Mouse (Mus musculus) left cerebral cortex, adult 2 months (tissue): ENCODE results near the gene Draxin. TPM values are rescaled to one million over a fixed set of nuclear protein-coding genes. Genes with fewer than 3 reads are reported as not detected.
A peak's percentile ranks its signal among the peaks of the same experiment; 100 is the strongest.
"Not testable (repeated sequence)": the region's sequence is repeated elsewhere in the genome, so short reads cannot be mapped to it uniquely, and the experiment has no call there.

Source experiments
- DNase-seq, 2 experiments: peaks; one replicate each; pipeline ENCODE4 v3.0.0; 2021 to 2022; ENCODE audit warnings: low spot score in 2 of 2, mixed read lengths in 1 of 2; ENCODE audit errors: extremely low spot score in 1 of 2
- H3K27ac ChIP-seq: fragments of 200-600 bp; 2 replicates; pipeline ENCODE4 v1.8.1; 2022
- H3K4me3 ChIP-seq: fragments of 200-600 bp; 2 replicates; pipeline ENCODE4 v1.8.1; 2022
- CTCF ChIP-seq: fragments of 200-600 bp; IDR thresholded peaks from 2 replicates; pipeline ENCODE4 v1.8.1; 2022; ENCODE audit warnings: antibody characterized with exemption, mild to moderate bottlenecking, moderate library complexity
- intact Hi-C: fragments of 180-260 bp; cut with DNase I; formaldehyde crosslinking; loops from one replicate; pipeline ENCODE4 v1.15.1; 2025
- total RNA-seq, 2 experiments: library from RNA; stranded (reverse); gene quantifications; 2 replicates each; pipeline ENCODE4 v1.2.3; 2021

Gene Draxin
- total RNA-seq, 2 experiments from 2014 or later = 0.20 to 0.30 TPM

GRCm38 (mm10) chr4:148122694-148123066 is 7.8 kb downstream of the Draxin start:
- intact Hi-C loops = no loop called here
- TF ChIP-seq CTCF = no peak
- no peak overlapping the region for H3K27ac ChIP-seq
- DNase-seq = no peak
- no peak overlapping the region for H3K4me3 ChIP-seq

GRCm38 (mm10) chr4:148121982-148122693 is 8.4 kb downstream of the Draxin start:
- TF ChIP-seq CTCF = no peak
- H3K27ac ChIP-seq = no peak overlapping the region
- intact Hi-C loops = no loop called here
- no peak for DNase-seq
- H3K4me3 ChIP-seq = no peak overlapping the region

- Histone ChIP-seq H3K27ac (no peak overlapping the region), H3K4me3 (no peak overlapping the region)
- no peak for TF ChIP-seq CTCF
- intact Hi-C loops = no loop called here
- DNase-seq = no peak
Measured at GRCm38 (mm10) chr4:148121362-148121761, 9.1 kb downstream of the Draxin start.

- TF ChIP-seq CTCF = no peak
- H3K4me3 ChIP-seq = no peak overlapping the region
- no peak for DNase-seq
- H3K27ac ChIP-seq = no peak overlapping the region
- intact Hi-C loops = no loop called here
Measured at GRCm38 (mm10) chr4:148120555-148120954, 9.9 kb downstream of the Draxin start.

GRCm38 (mm10) chr4:148119578-148119977 is 10.9 kb downstream of the Draxin start:
- not testable (repeated sequence) for H3K27ac ChIP-seq, DNase-seq, H3K4me3 ChIP-seq
- intact Hi-C loops = loop anchor here (5.0 kb wide), 1 partner anchor 318 kb away; no protein-coding TSS in a partner anchor
- peak; percentile 11 for TF ChIP-seq CTCF

GRCm38 (mm10) chr4:148117392-148117791 is 13.1 kb downstream of the Draxin start:
- Histone ChIP-seq H3K4me3 (no peak overlapping the region), H3K27ac (no peak overlapping the region)
- intact Hi-C loops = loop anchor here (5.0 kb wide), 1 partner anchor 320 kb away; no protein-coding TSS in a partner anchor
- TF ChIP-seq CTCF = peak; percentile 35
- no peak for DNase-seq

GRCm38 (mm10) chr4:148116657-148117056 is 13.8 kb downstream of the Draxin start:
- TF ChIP-seq CTCF = peak; percentile 38
- intact Hi-C loops = loop anchor here (5.0 kb wide), 1 partner anchor 321 kb away; no protein-coding TSS in a partner anchor
- DNase-seq = no peak
- Histone ChIP-seq H3K27ac (no peak overlapping the region), H3K4me3 (no peak overlapping the region)

GRCm38 (mm10) chr4:148115467-148115866 is 15.0 kb downstream of the Draxin start:
- intact Hi-C loops = loop anchor here (5.0 kb wide), 1 partner anchor 322 kb away; no protein-coding TSS in a partner anchor
- no peak for DNase-seq
- H3K27ac ChIP-seq = no peak overlapping the region
- H3K4me3 ChIP-seq = no peak overlapping the region
- peak; percentile 47 for TF ChIP-seq CTCF

- no peak overlapping the region for H3K4me3 ChIP-seq
- peak; percentile 74 to 88 for DNase-seq
- H3K27ac ChIP-seq = no peak overlapping the region
- TF ChIP-seq CTCF = peak; percentile 90
- intact Hi-C loops = loop anchor here (1.0 to 5.0 kb wide), 2 partner anchors 53 to 322 kb away; no protein-coding TSS in a partner anchor
Measured at GRCm38 (mm10) chr4:148114758-148115391, 15.6 kb downstream of the Draxin start.

- no peak for DNase-seq
- H3K27ac ChIP-seq = no peak overlapping the region
- H3K4me3 ChIP-seq = no peak overlapping the region
- intact Hi-C loops = no loop called here
- no peak for TF ChIP-seq CTCF
Measured at GRCm38 (mm10) chr4:148112519-148112918, 18.0 kb downstream of the Draxin start.

- H3K27ac ChIP-seq = no peak overlapping the region
- H3K4me3 ChIP-seq = no peak overlapping the region
- DNase-seq = no peak
- intact Hi-C loops = no loop called here
- TF ChIP-seq CTCF = no peak
Measured at GRCm38 (mm10) chr4:148109215-148109614, 21.3 kb downstream of the Draxin start.

- DNase-seq = no peak
- TF ChIP-seq CTCF = no peak
- intact Hi-C loops = no loop called here
- H3K4me3 ChIP-seq = no peak overlapping the region
- H3K27ac ChIP-seq = no peak overlapping the region
Measured at GRCm38 (mm10) chr4:148108565-148109100, 21.9 kb downstream of the Draxin start.
